Mouse (Mus musculus) kidney, adult 8-10 months (tissue): ENCODE measurements around the gene Acads.
"Not testable (repeated sequence)": the region's sequence is repeated elsewhere in the genome, so short reads cannot be mapped to it uniquely, and the experiment has no call there.

Experiments
- DNase-seq, 2 experiments: peaks; one replicate each; pipeline ENCODE4 v3.0.0; 2022

Gene Acads

GRCm38 (mm10) chr5:115120978-115121377 lies 1.8 kb upstream of the Acads start:
- DNase-seq: no peak

- no peak for DNase-seq
Measured at GRCm38 (mm10) chr5:115117467-115117866, 1.7 kb downstream of the Acads start.

GRCm38 (mm10) chr5:115116426-115116825 lies 2.7 kb downstream of the Acads start:
- DNase-seq: no peak

- DNase-seq: no peak
Measured at GRCm38 (mm10) chr5:115114501-115114900, 4.6 kb downstream of the Acads start.

GRCm38 (mm10) chr5:115113244-115113643 lies 5.9 kb downstream of the Acads start:
- DNase-seq: no peak

GRCm38 (mm10) chr5:115111156-115111555 lies 8.0 kb downstream of the Acads start:
- DNase-seq: no peak

- DNase-seq: not testable (repeated sequence)
Measured at GRCm38 (mm10) chr5:115103253-115103652, 15.9 kb downstream of the Acads start.

- DNase-seq: no peak
Measured at GRCm38 (mm10) chr5:115102231-115102630, 16.9 kb downstream of the Acads start.

GRCm38 (mm10) chr5:115100473-115100872 lies 18.7 kb downstream of the Acads start:
- DNase-seq: no peak

GRCm38 (mm10) chr5:115099991-115100390 lies 19.2 kb downstream of the Acads start:
- DNase-seq: no peak

GRCm38 (mm10) chr5:115099530-115099929 lies 19.6 kb downstream of the Acads start:
- no peak for DNase-seq

- no peak for DNase-seq
Measured at GRCm38 (mm10) chr5:115098195-115098594, 21.0 kb downstream of the Acads start, which contains the start of gene Gm10401. Gene Gm10401, minus strand, starts transcription at chr5:115098295.

GRCm38 (mm10) chr5:115091776-115092175 lies 27.4 kb downstream of the Acads start:
- DNase-seq: no peak

- DNase-seq: no peak
Measured at GRCm38 (mm10) chr5:115091015-115091414, 28.1 kb downstream of the Acads start.

GRCm38 (mm10) chr5:115089592-115090268 lies 29.4 kb downstream of the Acads start:
- DNase-seq: no peak

GRCm38 (mm10) chr5:115085675-115086074 lies 33.5 kb downstream of the Acads start:
- DNase-seq: no peak

- DNase-seq: no peak
Measured at GRCm38 (mm10) chr5:115083492-115083891, 35.7 kb downstream of the Acads start.

- DNase-seq: no peak
Measured at GRCm38 (mm10) chr5:115081636-115082035, 37.5 kb downstream of the Acads start.

- DNase-seq: peak; percentile 22 to 80
Measured at GRCm38 (mm10) chr5:115076144-115076901, 42.8 kb downstream of the Acads start.

GRCm38 (mm10) chr5:115074749-115075148 lies 44.4 kb downstream of the Acads start:
- DNase-seq: no peak

GRCm38 (mm10) chr5:115073306-115073705 lies 45.8 kb downstream of the Acads start:
- not testable (repeated sequence) for DNase-seq

GRCm38 (mm10) chr5:115072143-115072542 lies 47.0 kb downstream of the Acads start:
- DNase-seq: peak in 1 of 2 experiments; percentile 17

GRCm38 (mm10) chr5:115071096-115071901 lies 47.8 kb downstream of the Acads start:
- peak in 1 of 2 experiments; percentile 26 for DNase-seq
